Mouse (Mus musculus): ENCODE results near the gene Ppp2r3a. TPM values are rescaled to one million over a fixed set of nuclear protein-coding genes. Genes with fewer than 3 reads are reported as not detected.

The Ppp2r3a gene
- total and polyA plus RNA-seq, 2 experiments from 2014 or later = 18.6 to 37.9 TPM

DNA sequence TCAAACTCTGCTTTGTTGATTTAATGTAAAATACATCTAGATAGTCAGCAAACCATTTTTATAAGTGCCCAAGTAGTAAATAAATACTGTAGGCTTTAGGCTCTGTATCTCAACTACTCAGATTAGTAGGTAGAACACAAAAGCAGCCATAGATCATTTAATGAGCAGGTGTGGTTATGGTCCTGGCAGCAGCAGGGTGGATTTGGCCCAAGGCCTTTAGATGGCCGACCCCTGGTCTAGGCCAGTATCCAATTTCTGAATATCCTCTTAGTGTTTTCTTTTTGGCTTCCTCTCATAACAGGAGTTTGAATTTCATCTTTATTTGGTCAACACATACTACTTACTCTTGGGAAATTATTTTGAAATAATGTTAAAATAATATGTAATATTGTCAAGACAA, 46.4 kb downstream of the Ppp2r3a start:
- H3K4me1 ChIP-seq (ENCODE audit: insufficient read depth, low read length) = no peaks in the 10 kb centered on the region
- TF ChIP-seq CTCF (IDR thresholded peaks at IDR 0.05) = no peak
- ATAC-seq (ENCODE audit: low FRiP score) (no peak), DNase-seq (ENCODE audit: low spot score) (no peak)
- H3K9ac ChIP-seq (replicated peaks; ENCODE audit: low read length, poor library complexity, severe bottlenecking) = no peak overlapping the region
- 53% methylated on average over 1 of the region's 1 CpGs for WGBS
- no peaks in the 10 kb centered on the region for H3K36me3 ChIP-seq (ENCODE audit: insufficient read depth, low read length)
- H3K27me3 ChIP-seq (ENCODE audit: insufficient read depth, low read length) = no peaks in the 10 kb centered on the region
- H3K9me3 ChIP-seq (ENCODE audit: low read length) = no peaks in the 10 kb centered on the region
- H3K4me3 ChIP-seq (ENCODE audit: low read depth, low read length) = no peak overlapping the region
- H3K27ac ChIP-seq (ENCODE audit: low read depth, low read length) = no peak overlapping the region
- H3K4me2 ChIP-seq (ENCODE audit: low read depth, low read length, poor library complexity, severe bottlenecking) = no peak overlapping the region

DNA sequence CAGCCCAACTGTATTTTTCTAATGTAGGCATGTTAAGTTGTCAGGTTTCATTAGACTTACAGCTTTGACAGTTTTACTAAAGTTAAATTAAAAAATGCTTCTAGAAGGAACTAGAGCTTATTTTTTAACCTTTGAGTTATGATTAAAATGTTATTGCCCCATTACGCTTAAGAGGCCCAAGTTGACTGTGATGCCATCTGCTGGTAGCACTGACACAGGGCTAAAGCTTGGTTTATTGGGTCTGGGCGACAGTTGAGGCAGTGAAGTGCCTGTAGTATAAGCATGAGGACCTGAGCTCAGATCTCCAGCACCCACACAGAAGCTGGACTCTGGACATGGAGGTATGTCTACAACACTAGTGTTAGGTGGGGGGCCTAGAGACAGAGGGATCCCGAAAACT, 47.5 kb downstream of the Ppp2r3a start:
- H3K9me3 ChIP-seq (ENCODE audit: low read length) = no peaks in the 10 kb centered on the region
- H3K4me2 ChIP-seq (ENCODE audit: low read depth, low read length, poor library complexity, severe bottlenecking) = no peak overlapping the region
- 87% methylated on average over 3 of the region's 3 CpGs for WGBS
- no peak overlapping the region for H3K4me3 ChIP-seq (ENCODE audit: low read depth, low read length)
- TF ChIP-seq CTCF (IDR thresholded peaks at IDR 0.05) = peak; percentile 37
- H3K9ac ChIP-seq (replicated peaks; ENCODE audit: low read length, poor library complexity, severe bottlenecking) = no peak overlapping the region
- H3K27ac ChIP-seq (ENCODE audit: low read depth, low read length) = no peak overlapping the region
- ATAC-seq (ENCODE audit: low FRiP score) = no peak
- DNase-seq (ENCODE audit: low spot score) = no peak
- no peaks in the 10 kb centered on the region for H3K36me3 ChIP-seq (ENCODE audit: insufficient read depth, low read length)
- no peaks in the 10 kb centered on the region for H3K4me1 ChIP-seq (ENCODE audit: insufficient read depth, low read length)
- H3K27me3 ChIP-seq (ENCODE audit: insufficient read depth, low read length) = no peaks in the 10 kb centered on the region

DNA sequence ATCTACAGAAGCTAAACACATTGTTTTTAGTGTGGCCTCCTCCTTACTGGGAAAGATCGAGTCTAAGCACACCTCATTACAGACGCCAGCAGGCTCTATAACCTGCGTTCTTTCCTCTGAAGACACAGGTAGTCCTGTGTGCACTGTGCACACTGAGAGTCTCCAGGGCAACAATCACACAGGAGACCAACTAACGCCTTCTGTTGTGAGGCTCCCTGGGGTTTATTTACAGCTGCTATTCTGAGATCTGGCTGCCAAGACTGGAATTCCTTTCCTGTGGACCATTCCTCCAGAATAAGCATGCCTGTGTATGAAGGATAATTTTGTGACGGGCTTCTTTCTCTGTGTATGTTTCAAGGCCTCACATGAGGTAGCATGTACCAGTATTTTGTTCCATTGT, 51.0 kb downstream of the Ppp2r3a start:
- no peak overlapping the region for H3K9ac ChIP-seq (replicated peaks; ENCODE audit: low read length, poor library complexity, severe bottlenecking)
- no peaks in the 10 kb centered on the region for H3K36me3 ChIP-seq (ENCODE audit: insufficient read depth, low read length)
- H3K4me3 ChIP-seq (ENCODE audit: low read depth, low read length) = no peak overlapping the region
- no peak overlapping the region for H3K4me2 ChIP-seq (ENCODE audit: low read depth, low read length, poor library complexity, severe bottlenecking)
- no peak overlapping the region for H3K27ac ChIP-seq (ENCODE audit: low read depth, low read length)
- no peak for ATAC-seq (ENCODE audit: low FRiP score)
- no peak for TF ChIP-seq CTCF (IDR thresholded peaks at IDR 0.05)
- H3K27me3 ChIP-seq (ENCODE audit: insufficient read depth, low read length) = no peaks in the 10 kb centered on the region
- 40% methylated on average over 5 of the region's 5 CpGs for WGBS
- DNase-seq (ENCODE audit: low spot score) = peak; percentile 25
- no peaks in the 10 kb centered on the region for H3K9me3 ChIP-seq (ENCODE audit: low read length)
- H3K4me1 ChIP-seq (ENCODE audit: insufficient read depth, low read length) = no peaks in the 10 kb centered on the region

DNA sequence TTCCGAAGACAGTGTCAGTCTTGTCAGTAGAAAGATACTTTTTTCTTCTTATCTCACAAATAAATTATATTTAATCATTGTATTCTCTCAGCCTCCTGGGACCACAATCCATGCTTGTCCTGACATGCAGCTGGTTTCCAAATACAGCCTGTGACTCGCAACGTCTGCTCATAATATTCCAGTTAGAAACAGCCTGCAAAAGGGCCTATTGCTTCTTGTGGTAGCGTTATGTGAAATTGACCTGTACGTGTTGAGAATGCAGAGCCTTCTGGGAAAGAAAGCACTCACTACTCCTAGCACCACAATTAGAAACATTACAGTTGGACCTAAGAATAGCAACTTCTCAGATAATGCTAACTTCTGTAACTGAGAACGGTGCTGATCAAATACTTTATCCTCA, 52.8 kb downstream of the Ppp2r3a start:
- H3K4me1 ChIP-seq (ENCODE audit: insufficient read depth, low read length) = no peaks in the 10 kb centered on the region
- no peak overlapping the region for H3K4me3 ChIP-seq (ENCODE audit: low read depth, low read length)
- H3K4me2 ChIP-seq (ENCODE audit: low read depth, low read length, poor library complexity, severe bottlenecking) = no peak overlapping the region
- TF ChIP-seq CTCF (IDR thresholded peaks at IDR 0.05) = no peak
- no peak overlapping the region for H3K27ac ChIP-seq (ENCODE audit: low read depth, low read length)
- H3K9me3 ChIP-seq (ENCODE audit: low read length) = no peaks in the 10 kb centered on the region
- H3K27me3 ChIP-seq (ENCODE audit: insufficient read depth, low read length) = no peaks in the 10 kb centered on the region
- WGBS = 72% methylated on average over 6 of the region's 6 CpGs
- ATAC-seq (ENCODE audit: low FRiP score) = no peak
- no peak for DNase-seq (ENCODE audit: low spot score)
- H3K9ac ChIP-seq (replicated peaks; ENCODE audit: low read length, poor library complexity, severe bottlenecking) = no peak overlapping the region
- no peaks in the 10 kb centered on the region for H3K36me3 ChIP-seq (ENCODE audit: insufficient read depth, low read length)

DNA sequence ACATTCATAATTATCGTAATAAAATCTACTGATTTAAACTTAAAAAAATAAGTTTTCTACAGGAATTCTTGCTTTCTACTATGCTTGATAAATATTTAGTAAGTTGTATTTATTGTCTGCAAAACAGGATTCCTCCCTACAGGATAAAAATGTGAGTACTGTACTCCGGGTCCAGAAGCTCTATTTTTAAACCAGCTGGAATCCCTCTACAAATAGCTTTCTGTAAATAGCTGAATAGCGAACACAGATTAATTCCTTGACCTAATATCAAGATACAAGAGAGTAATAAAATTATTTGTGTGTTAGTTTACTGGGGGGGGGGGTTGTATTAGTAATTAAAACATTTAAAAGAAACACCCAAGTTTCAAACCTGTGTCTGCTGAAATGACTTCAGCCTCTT, 53.3 kb downstream of the Ppp2r3a start:
- no peak overlapping the region for H3K4me3 ChIP-seq (ENCODE audit: low read depth, low read length)
- no peaks in the 10 kb centered on the region for H3K36me3 ChIP-seq (ENCODE audit: insufficient read depth, low read length)
- DNase-seq (ENCODE audit: low spot score) = no peak
- H3K4me1 ChIP-seq (ENCODE audit: insufficient read depth, low read length) = no peaks in the 10 kb centered on the region
- H3K9me3 ChIP-seq (ENCODE audit: low read length) = no peaks in the 10 kb centered on the region
- no peaks in the 10 kb centered on the region for H3K27me3 ChIP-seq (ENCODE audit: insufficient read depth, low read length)
- no peak overlapping the region for H3K4me2 ChIP-seq (ENCODE audit: low read depth, low read length, poor library complexity, severe bottlenecking)
- ATAC-seq (ENCODE audit: low FRiP score) = no peak
- no peak overlapping the region for H3K9ac ChIP-seq (replicated peaks; ENCODE audit: low read length, poor library complexity, severe bottlenecking)
- no peak overlapping the region for H3K27ac ChIP-seq (ENCODE audit: low read depth, low read length)
- WGBS = 87% methylated on average over 3 of the region's 3 CpGs
- TF ChIP-seq CTCF (IDR thresholded peaks at IDR 0.05) = no peak

DNA sequence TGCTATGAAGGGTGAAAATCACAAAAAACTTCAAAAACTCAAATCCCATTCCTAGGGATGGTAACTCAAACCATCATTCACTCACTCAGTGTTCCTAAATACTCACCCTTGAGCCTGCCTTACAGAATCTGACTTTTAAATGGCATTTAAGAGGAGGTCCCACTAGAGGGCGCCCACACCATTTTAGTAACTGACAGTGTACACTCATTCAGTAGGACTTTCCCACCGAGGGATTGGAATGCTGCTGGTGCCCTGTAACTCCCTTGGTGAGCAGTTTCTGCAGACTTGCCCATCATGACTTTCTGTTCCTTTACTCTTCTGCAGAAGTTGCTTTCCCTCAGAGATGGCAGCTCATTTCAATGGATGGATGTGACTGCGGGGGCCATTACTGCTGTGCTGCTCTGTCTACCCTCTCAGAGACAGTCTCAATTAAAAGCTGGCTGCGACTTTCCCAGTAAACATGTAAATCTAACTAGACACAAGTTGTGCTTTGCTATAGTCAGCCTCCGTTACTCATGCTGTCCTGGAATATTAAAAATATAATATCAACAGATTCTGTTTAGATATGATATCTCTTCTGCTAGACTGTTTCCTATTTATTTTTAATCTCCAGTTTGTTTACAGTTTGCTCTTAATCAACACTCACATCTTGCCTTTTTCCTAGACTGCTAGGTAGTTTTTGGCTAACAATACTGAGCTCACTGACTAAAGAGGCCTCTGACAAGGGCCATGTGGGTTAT, 69.5 kb downstream of the Ppp2r3a start:
- no peak; the same call in 1 of the 2 replicates for ATAC-seq (ENCODE audit: low FRiP score)
- no peaks in the 10 kb centered on the region for H3K27me3 ChIP-seq (ENCODE audit: insufficient read depth, low read length)

More for the DNA sequence above, 69.5 kb downstream of the Ppp2r3a start:
- Histone ChIP-seq H3K27ac (ENCODE audit: low read depth, low read length) (no peak overlapping the region), H3K9ac (replicated peaks; ENCODE audit: low read length, poor library complexity, severe bottlenecking) (no peak overlapping the region), H3K4me1 (ENCODE audit: insufficient read depth, low read length) (no peaks in the 10 kb centered on the region), H3K9me3 (ENCODE audit: low read length) (no peaks in the 10 kb centered on the region), H3K4me2 (ENCODE audit: low read depth, low read length, poor library complexity, severe bottlenecking) (no peak overlapping the region), H3K36me3 (ENCODE audit: insufficient read depth, low read length) (peaks cover 7% of the 10 kb centered on the region), H3K4me3 (ENCODE audit: low read depth, low read length) (no peak overlapping the region)
- 45% methylated on average over 5 of the region's 5 CpGs for WGBS
- TF ChIP-seq CTCF (IDR thresholded peaks at IDR 0.05) = peak; percentile 96
- peak; percentile 96 for DNase-seq (ENCODE audit: low spot score)
